Mouse (Mus musculus) A20 (cell line): Measurements from ENCODE around the gene Adap2.

ENCODE experiments used
- DNase-seq: peaks from one replicate; pipeline ENCODE4 v3.0.0-alpha.2; 2011; ENCODE audit warnings: low read depth, low spot score

Gene Adap2

GRCm38 (mm10) chr11:80159018-80159417 lies 5.1 kb downstream of the Adap2 start:
- DNase-seq = no peak

- no peak for DNase-seq
Measured at GRCm38 (mm10) chr11:80161041-80161440, 7.1 kb downstream of the Adap2 start.

GRCm38 (mm10) chr11:80163362-80164116 lies 9.6 kb downstream of the Adap2 start:
- no peak for DNase-seq

GRCm38 (mm10) chr11:80164224-80164623 lies 10.3 kb downstream of the Adap2 start:
- DNase-seq = no peak

- DNase-seq = no peak
Measured at GRCm38 (mm10) chr11:80168121-80168520, 14.2 kb downstream of the Adap2 start.

GRCm38 (mm10) chr11:80168611-80169249 lies 14.8 kb downstream of the Adap2 start:
- peak; percentile 49 for DNase-seq

- peak; percentile 82 for DNase-seq
Measured at GRCm38 (mm10) chr11:80169629-80170028, 15.7 kb downstream of the Adap2 start.

GRCm38 (mm10) chr11:80170351-80170750 lies 16.4 kb downstream of the Adap2 start:
- DNase-seq = no peak

- no peak for DNase-seq
Measured at GRCm38 (mm10) chr11:80171884-80172283, 18.0 kb downstream of the Adap2 start.

- DNase-seq = no peak
Measured at GRCm38 (mm10) chr11:80173963-80174670, 20.2 kb downstream of the Adap2 start.

GRCm38 (mm10) chr11:80176911-80177895 lies 23.3 kb downstream of the Adap2 start:
- peak; percentile 42 for DNase-seq

- no peak for DNase-seq
Measured at GRCm38 (mm10) chr11:80178316-80178715, 24.4 kb downstream of the Adap2 start.

GRCm38 (mm10) chr11:80181021-80181749 lies 27.3 kb downstream of the Adap2 start:
- peak; percentile 54 for DNase-seq

GRCm38 (mm10) chr11:80183054-80183704 lies 29.3 kb downstream of the Adap2 start:
- peak; percentile 21 for DNase-seq

- DNase-seq = peak; percentile 95
Measured at GRCm38 (mm10) chr11:80183705-80184255, 29.9 kb downstream of the Adap2 start, which contains the start of gene Rnf135. Gene Rnf135 (plus strand): TSS chr11:80183851.

GRCm38 (mm10) chr11:80184531-80185071 lies 30.7 kb downstream of the Adap2 start:
- peak; percentile 44 for DNase-seq

GRCm38 (mm10) chr11:80185441-80185976 lies 31.6 kb downstream of the Adap2 start:
- peak; percentile 16 for DNase-seq

- no peak for DNase-seq
Measured at GRCm38 (mm10) chr11:80190280-80190679, 36.4 kb downstream of the Adap2 start.

- DNase-seq = no peak
Measured at GRCm38 (mm10) chr11:80193827-80194226, 39.9 kb downstream of the Adap2 start.
